Comparison of ENCODE assay signal across 1 mouse cellular context in the genomic region with DNA sequence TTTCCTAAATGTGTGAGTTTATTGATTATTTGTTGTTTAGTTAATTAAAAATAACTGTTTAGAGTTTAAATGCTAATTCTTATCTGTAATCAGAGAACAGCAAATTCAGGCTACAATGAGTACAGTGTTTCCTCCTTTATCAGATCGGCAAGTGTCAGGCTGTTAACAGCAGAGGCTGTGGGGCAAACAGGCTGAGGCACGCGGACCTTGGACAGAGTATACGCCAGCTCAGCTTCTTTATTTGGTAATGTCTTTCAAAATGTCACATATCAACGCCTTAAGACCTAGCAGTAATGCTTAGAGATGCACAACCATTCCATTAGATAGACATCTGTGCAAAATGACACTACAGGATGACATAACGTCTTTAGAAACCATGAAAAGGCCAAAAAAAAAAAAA.
TF ChIP-seq lines count a peak whose summit lies in the region.

No protein-coding gene starts in this region.

TF ChIP-seq in MEL, 35 proteins besides CTCF, POLR2A, EP300 and RAD21 (continued from another document):
- TF ChIP-seq HCFC1 (IDR thresholded peaks at IDR 0.05; ENCODE audit: low read depth, low read length) (0 out of 2 replicates have a peak, but pooled peaks have one; percentile 2), SMC3 (IDR thresholded peaks at IDR 0.05; ENCODE audit: low read depth, low read length) (no peak), ETS1 (IDR thresholded peaks at IDR 0.05; ENCODE audit: low read depth, low read length) (peak; percentile 32; the same call in 1 of the 2 replicates), CHD2 (IDR thresholded peaks at IDR 0.05; ENCODE audit: low read length) (no peak), SIN3A (IDR thresholded peaks at IDR 0.05; ENCODE audit: low read length) (0 out of 2 replicates have a peak, but pooled peaks have one; percentile 35)
